Comparison of ENCODE assay signal across 8 mouse cellular contexts in genomic region chr5:64968961-64969860, GRCm38 (mm10). TPM values are rescaled to one million over a fixed set of nuclear protein-coding genes. Genes with fewer than 3 reads are reported as not detected.
DNase-seq lines count a peak whose midpoint lies in the region; ATAC-seq and TF ChIP-seq lines count a peak whose summit lies in the region.

No protein-coding gene starts in this region.

- peak overlapping the region; percentile 54 for H3K9ac ChIP-seq in forebrain, embryonic 15.5 days (replicated peaks)
- H3K9ac ChIP-seq in lung, embryonic 14.5 days, result peak overlapping the region; percentile 92

- H3K27me3 ChIP-seq in forebrain, embryonic 15.5 days, result peaks cover 4% of the 10 kb centered on the region; the same call in 1 of the 2 replicates
- H3K27me3 ChIP-seq in lung, embryonic 14.5 days (ENCODE audit: insufficient read depth, low read length), result no peaks in the 10 kb centered on the region

- H3K4me1 ChIP-seq in forebrain, embryonic 15.5 days, result peaks cover 15% of the 10 kb centered on the region
- H3K4me1 ChIP-seq in lung, embryonic 14.5 days (ENCODE audit: insufficient read depth), result no peaks in the 10 kb centered on the region
- peaks cover 9% of the 10 kb centered on the region for H3K4me1 ChIP-seq in olfactory bulb, adult 2 months (ENCODE audit: control insufficient read depth, insufficient read depth, low read length)

- H3K9me3 ChIP-seq in forebrain, embryonic 15.5 days, result no peaks in the 10 kb centered on the region
- H3K9me3 ChIP-seq in lung, embryonic 14.5 days (ENCODE audit: low read depth, low read length), result no peaks in the 10 kb centered on the region

- no peak for TF ChIP-seq CTCF in lung, embryonic 14.5 days (IDR thresholded peaks at IDR 0.05; ENCODE audit: low read depth)
- no peak for TF ChIP-seq CTCF in olfactory bulb, adult 2 months (IDR thresholded peaks at IDR 0.05; ENCODE audit: insufficient read depth, low read depth, low read length)

- H3K27ac ChIP-seq in forebrain, embryonic 15.5 days (replicated peaks), result no peak overlapping the region
- peak overlapping the region; percentile 87 for H3K27ac ChIP-seq in lung, embryonic 14.5 days (ENCODE audit: low read depth)
- no peak overlapping the region for H3K27ac ChIP-seq in olfactory bulb, adult 2 months (ENCODE audit: insufficient read depth, low read depth, low read length)

- H3K4me2 ChIP-seq in forebrain, embryonic 15.5 days (replicated peaks), result peak overlapping the region; percentile 96
- H3K4me2 ChIP-seq in lung, embryonic 14.5 days, result peak overlapping the region; percentile 76

- peak; percentile 38 to 73 for DNase-seq in adrenal gland, adult (ENCODE audit: inconsistent age in 2 of 2, low spot score in 1 of 2)
- DNase-seq in adrenal gland, postnatal 4 days (ENCODE audit: low spot score in 2 of 2), result no peak
- peak; percentile 54 for DNase-seq in adipocyte (ENCODE audit: low spot score)
- peak; percentile 75 for DNase-seq in lung, embryonic 14.5 days
- no peak for DNase-seq in layer of hippocampus, postnatal 25 days (ENCODE audit: extremely low spot score in 1 of 2, low spot score in 1 of 2)

- no peak for TF ChIP-seq POLR2A in olfactory bulb, adult 2 months (IDR thresholded peaks at IDR 0.05; ENCODE audit: insufficient read depth, low read depth, low read length)

- ATAC-seq in forebrain, embryonic 15.5 days (replicated peaks), result peak; percentile 36; the same call in 1 of the 2 replicates
- peak; percentile 53 for ATAC-seq in inflammation-experienced regulatory T-cells, adult 6 months
- ATAC-seq in lung, embryonic 14.5 days (ENCODE audit: insufficient read depth), result peak; percentile 79

- H3K36me3 ChIP-seq in forebrain, embryonic 15.5 days, result no peaks in the 10 kb centered on the region
- no peaks in the 10 kb centered on the region for H3K36me3 ChIP-seq in lung, embryonic 14.5 days (ENCODE audit: insufficient read depth)

- peak overlapping the region; percentile 56 for H3K4me3 ChIP-seq in forebrain, embryonic 15.5 days
- peak overlapping the region; percentile 71 for H3K4me3 ChIP-seq in lung, embryonic 14.5 days (ENCODE audit: low read depth, low read length)
- H3K4me3 ChIP-seq in olfactory bulb, adult 2 months (ENCODE audit: insufficient read depth, low read depth, low read length), result peak overlapping the region; percentile 54

- WGBS in forebrain, embryonic 15.5 days, result 4% methylated on average over 14 of the region's 14 CpGs
- WGBS in lung, embryonic 14.5 days, result 6% methylated on average over 14 of the region's 14 CpGs
- WGBS in olfactory bulb, adult 2 months, result 29% methylated on average over 14 of the region's 14 CpGs

RNA-seq across cellular contexts. Expression of gene Fam114a1, which starts 0.7 kb away (rescaled TPM):
- total RNA-seq in adrenal gland, postnatal 4 days (2021), result 10 to 100 TPM; 34.2 to 35.0 TPM
- polyA plus RNA-seq in forebrain, embryonic 15.5 days (2015; fragmentation: Nextera tagmentation; extraction: Ambion mirVana), result 5.5 and 7.5 TPM in 2 replicates
- polyA plus RNA-seq in inflammation-experienced regulatory T-cells, adult 6 months (2017; shearing (Covaris generic)), result 1 to 10 TPM in 2 of 3 experiments, under 1 TPM in 1; 0.82 to 3.7 (median 3.4) TPM
- polyA plus RNA-seq in lung, embryonic 14.5 days (2014; fragmentation: Nextera tagmentation; extraction: Ambion mirVana), result 47.3 and 47.4 TPM in 2 replicates
- polyA plus RNA-seq in olfactory bulb, adult 2 months (2012; ENCODE audit: insufficient read depth, insufficient read length, low replicate concordance, missing spikeins), result not detected in 2 replicates
- 1 to 10 TPM; 5.2 to 5.8 TPM for total RNA-seq in layer of hippocampus, postnatal 25 days (2021)

RNA-seq across cellular contexts. Expression of gene Tlr6, which starts 9.3 kb away (rescaled TPM):
- total RNA-seq in adrenal gland, postnatal 4 days (2021), result 1 to 10 TPM; 1.5 to 2.4 TPM
- polyA plus RNA-seq in forebrain, embryonic 15.5 days (2015; fragmentation: Nextera tagmentation; extraction: Ambion mirVana), result 0.31 and 0.46 TPM in 2 replicates
- polyA plus RNA-seq in inflammation-experienced regulatory T-cells, adult 6 months (2017; shearing (Covaris generic)), result 1 to 10 TPM; 6.5 to 9.5 (median 7.4) TPM
- polyA plus RNA-seq in lung, embryonic 14.5 days (2014; fragmentation: Nextera tagmentation; extraction: Ambion mirVana), result 0.66 and 1.1 TPM in 2 replicates
- not detected in 2 replicates for polyA plus RNA-seq in olfactory bulb, adult 2 months (2012; ENCODE audit: insufficient read depth, insufficient read length, low replicate concordance, missing spikeins)
- 1 to 10 TPM in 1 of 2 experiments, under 1 TPM in 1; 0.39 to 1.1 TPM for total RNA-seq in layer of hippocampus, postnatal 25 days (2021)

RNA-seq across cellular contexts. Expression of gene Tlr1, which starts 35.8 kb away (rescaled TPM):
- total RNA-seq in adrenal gland, postnatal 4 days (2021), result 1 to 10 TPM; 1.4 to 1.7 TPM
- 0.19 and 0.50 TPM in 2 replicates for polyA plus RNA-seq in forebrain, embryonic 15.5 days (2015; fragmentation: Nextera tagmentation; extraction: Ambion mirVana)
- polyA plus RNA-seq in inflammation-experienced regulatory T-cells, adult 6 months (2017; shearing (Covaris generic)), result 10 to 100 TPM; 33.5 to 66.0 (median 62.2) TPM
- polyA plus RNA-seq in lung, embryonic 14.5 days (2014; fragmentation: Nextera tagmentation; extraction: Ambion mirVana), result 0.51 and 0.70 TPM in 2 replicates
- polyA plus RNA-seq in olfactory bulb, adult 2 months (2012; ENCODE audit: insufficient read depth, insufficient read length, low replicate concordance, missing spikeins), result not detected in 2 replicates
- under 1 TPM; 0.26 to 0.32 TPM for total RNA-seq in layer of hippocampus, postnatal 25 days (2021)

Comparison
In these comparisons a context has a peak if more than half of its experiments do, and no peak if none do; other contexts are left out.
1. DNase-seq: peak in adrenal gland, adult (2 of 2), adipocyte (single experiment) and lung, embryonic 14.5 days (single experiment); none in adrenal gland, postnatal 4 days (0 of 2) and layer of hippocampus, postnatal 25 days (0 of 2).
2. RNA of gene Tlr1, which starts 35.8 kb away (polyA plus RNA-seq): 33.5 to 66.0 TPM in inflammation-experienced regulatory T-cells, adult 6 months; 0.51 to 0.70 TPM in lung, embryonic 14.5 days, 0.19 to 0.50 TPM in forebrain, embryonic 15.5 days and not detected in olfactory bulb, adult 2 months; every median in the first group is over 10 times any median in the second.
3. Peak in every context shown above with its lines, with median percentiles within 50 percentile points of each other: ATAC-seq and H3K4me3 ChIP-seq.